Comparison of ENCODE assay signal across 18 mouse cellular contexts in genomic region chr2:180187362-180187761, GRCm38 (mm10).
"Had no signal": no experiment of that assay in that cellular context is flagged by ENCODE, and none has a peak within 500 bp of the region (broad histone marks: within the 10 kb centered on the region; RNA-seq: fewer than 3 reads in every experiment).

No protein-coding gene starts in this region.

- H3K36me3 ChIP-seq: midbrain, embryonic 13.5 days; midbrain, embryonic 15.5 days; neural tube, embryonic 13.5 days; neural tube, embryonic 15.5 days had no signal

- ATAC-seq: midbrain, embryonic 13.5 days; midbrain, embryonic 15.5 days had no signal

- H3K9ac ChIP-seq: lung, embryonic 14.5 days; midbrain, embryonic 13.5 days; midbrain, embryonic 15.5 days; neural tube, embryonic 13.5 days; neural tube, embryonic 15.5 days had no signal

- H3K9me3 ChIP-seq: midbrain, embryonic 13.5 days; midbrain, embryonic 15.5 days; neural tube, embryonic 13.5 days; neural tube, embryonic 15.5 days had no signal

- DNase-seq: lung, adult 18-20 months; lung, embryonic 14.5 days; lung, postnatal 10 days; lung, postnatal 4 days; retina, postnatal 1 day; right cerebral cortex, adult 18-20 months; right cerebral cortex, postnatal 25 days; right cerebral cortex, postnatal 4 days; spleen, adult 18-20 months; thymus, adult 18-20 months; thymus, postnatal 25 days; thymus, postnatal 4 days had no signal

- H3K27me3 ChIP-seq: midbrain, embryonic 13.5 days; midbrain, embryonic 15.5 days; neural tube, embryonic 13.5 days; neural tube, embryonic 15.5 days had no signal

- H3K27ac ChIP-seq: midbrain, embryonic 13.5 days; midbrain, embryonic 15.5 days; neural tube, embryonic 13.5 days; neural tube, embryonic 15.5 days had no signal

- H3K4me1 ChIP-seq: midbrain, embryonic 13.5 days; midbrain, embryonic 15.5 days; neural tube, embryonic 13.5 days; neural tube, embryonic 15.5 days had no signal

- H3K4me2 ChIP-seq: lung, embryonic 14.5 days; midbrain, embryonic 11.5 days; midbrain, embryonic 13.5 days; midbrain, embryonic 15.5 days; neural tube, embryonic 13.5 days; neural tube, embryonic 15.5 days had no signal

- H3K4me3 ChIP-seq: midbrain, embryonic 13.5 days; midbrain, embryonic 15.5 days; myocyte; neural tube, embryonic 13.5 days; neural tube, embryonic 15.5 days had no signal
